ENCODE assay signal across 13 mouse cellular contexts in genomic region chr2:124641194-124641558, GRCm38 (mm10).
DNase-seq lines count a peak whose midpoint lies in the region; ATAC-seq lines count a peak whose summit lies in the region.
"Had no signal": no experiment of that assay in that cellular context is flagged by ENCODE, and none has a peak within 500 bp of the region (broad histone marks: within the 10 kb centered on the region; RNA-seq: fewer than 3 reads in every experiment).

No protein-coding gene starts in this region.

- no peak overlapping the region for H3K9ac ChIP-seq in hindbrain, embryonic 13.5 days
- H3K9ac ChIP-seq: embryonic facial prominence, embryonic 13.5 days; lung, embryonic 14.5 days had no signal

- ATAC-seq in hindbrain, embryonic 13.5 days (ENCODE audit: low FRiP score): peak; percentile 29; the same call in 1 of the 2 replicates

- H3K36me3 ChIP-seq in heart, embryonic 10.5 days: no peaks in the 10 kb centered on the region
- no peaks in the 10 kb centered on the region for H3K36me3 ChIP-seq in hindbrain, embryonic 13.5 days
- H3K36me3 ChIP-seq: embryonic facial prominence, embryonic 13.5 days had no signal

- H3K27me3 ChIP-seq in heart, embryonic 10.5 days (ENCODE audit: insufficient read depth, poor library complexity, severe bottlenecking): no peaks in the 10 kb centered on the region
- H3K27me3 ChIP-seq in hindbrain, embryonic 13.5 days: no peaks in the 10 kb centered on the region
- H3K27me3 ChIP-seq: embryonic facial prominence, embryonic 13.5 days had no signal

- H3K4me3 ChIP-seq in heart, embryonic 10.5 days: no peak overlapping the region
- H3K4me3 ChIP-seq in hindbrain, embryonic 13.5 days: no peak overlapping the region
- H3K4me3 ChIP-seq: embryonic facial prominence, embryonic 13.5 days had no signal

- H3K4me2 ChIP-seq in hindbrain, embryonic 13.5 days: no peak overlapping the region
- H3K4me2 ChIP-seq: embryonic facial prominence, embryonic 13.5 days; lung, embryonic 14.5 days had no signal

- peaks cover 71% of the 10 kb centered on the region for H3K4me1 ChIP-seq in heart, embryonic 10.5 days
- H3K4me1 ChIP-seq in hindbrain, embryonic 13.5 days (replicated peaks): peaks cover 43% of the 10 kb centered on the region

- WGBS in heart, embryonic 10.5 days: 38% methylated on average over 5 of the region's 5 CpGs
- WGBS in hindbrain, embryonic 13.5 days: 20% methylated on average over 5 of the region's 5 CpGs

- DNase-seq in heart, adult 11 months: peak; percentile 93
- no peak for DNase-seq in heart, embryonic 10.5 days (ENCODE audit: low spot score)
- peak; percentile 17 for DNase-seq in MN1 (ENCODE audit: low spot score)
- DNase-seq in cerebellum, adult 8-10 months: peak; percentile 91
- DNase-seq in liver: no peak
- DNase-seq in embryo, embryonic 10 days (ENCODE audit: low spot score): no peak
- no peak for DNase-seq in heart, adult 9 months (ENCODE audit: low spot score in 2 of 2)
- DNase-seq: heart, postnatal 14 days; lung, embryonic 14.5 days; right cerebral cortex, adult 18-20 months had no signal

- H3K9me3 ChIP-seq in heart, embryonic 10.5 days: no peaks in the 10 kb centered on the region
- no peaks in the 10 kb centered on the region for H3K9me3 ChIP-seq in hindbrain, embryonic 13.5 days
- H3K9me3 ChIP-seq: embryonic facial prominence, embryonic 13.5 days had no signal

- H3K27ac ChIP-seq in heart, embryonic 10.5 days: no peak overlapping the region
- peak overlapping the region; percentile 30; the same call in 1 of the 2 replicates for H3K27ac ChIP-seq in hindbrain, embryonic 13.5 days
- H3K27ac ChIP-seq: embryonic facial prominence, embryonic 13.5 days; kidney, postnatal 0 days had no signal

Comparison
In these comparisons a context has a peak if more than half of its experiments do, and no peak if none do; other contexts are left out.
1. DNase-seq: peak in heart, adult 11 months (single experiment), MN1 (single experiment) and cerebellum, adult 8-10 months (single experiment); none in heart, embryonic 10.5 days (single experiment), liver (single experiment), embryo, embryonic 10 days (single experiment) and heart, adult 9 months (0 of 2).